Mouse (Mus musculus): ENCODE measurements at regions not wholly inside any gene's neighbourhood (a gene's known extent, or its start where the extent isn't known, plus 50 kb on each side); places are given as distances from the start of the nearest gene placed in this dataset.

DNA sequence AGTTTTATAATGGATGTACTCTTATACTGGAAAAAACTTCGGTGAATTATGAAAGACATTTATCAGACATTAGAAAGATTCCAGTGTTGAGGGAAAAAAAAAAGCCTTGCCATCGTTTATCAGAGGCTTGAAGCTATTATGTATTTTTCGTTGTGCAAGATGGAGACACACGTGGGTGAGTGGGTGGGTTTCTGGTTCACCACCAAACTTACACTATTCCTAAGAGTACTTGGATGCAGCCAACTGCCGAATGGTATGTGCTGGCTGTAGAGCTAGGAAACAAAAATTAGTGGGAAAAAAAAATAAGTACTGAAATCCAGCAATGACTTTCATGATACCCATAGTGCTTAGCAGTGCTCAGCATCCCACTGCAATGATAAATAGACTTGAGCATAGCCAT, 180.8 kb downstream of the Lmo4 start:
- no peak for TF ChIP-seq CTCF (IDR thresholded peaks at IDR 0.05; ENCODE audit: low read depth)
- no peak for TF ChIP-seq EP300 (IDR thresholded peaks at IDR 0.05; ENCODE audit: low read depth)

Data from liver, postnatal 0 days (tissue).